Mouse (Mus musculus): ENCODE results near the gene Poln. TPM values are rescaled to one million over a fixed set of nuclear protein-coding genes. Genes with fewer than 3 reads are reported as not detected.

The Poln gene
- polyA plus RNA-seq, 1 experiment = not detected

DNA sequence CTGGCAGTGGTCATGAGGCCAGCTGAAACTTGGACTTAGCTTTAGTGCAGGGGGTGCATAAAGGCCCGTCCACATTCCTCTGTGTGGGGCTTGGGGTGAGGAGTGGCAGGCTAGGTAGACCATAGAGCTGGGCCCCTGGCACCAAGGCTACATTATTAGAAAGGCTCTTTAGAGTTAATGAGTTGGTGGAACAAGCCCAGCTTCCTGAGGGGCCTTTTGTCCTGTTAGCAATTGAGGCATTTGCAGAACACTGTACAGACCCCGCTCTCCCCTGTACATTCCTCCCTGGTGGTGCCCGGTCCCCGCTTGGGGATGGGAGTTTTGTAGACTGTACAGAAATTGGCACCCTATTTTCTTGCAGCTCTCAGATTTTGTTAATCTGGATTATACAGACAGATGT, 166.6 kb downstream of the Poln start:
- WGBS = 40% methylated on average over 4 of the region's 4 CpGs
- no peak for TF ChIP-seq CTCF (IDR thresholded peaks at IDR 0.05; ENCODE audit: insufficient read depth, low read depth, low read length)
- TF ChIP-seq POLR2A (IDR thresholded peaks at IDR 0.05; ENCODE audit: insufficient read depth, low read depth, low read length) = peak; percentile 16; the same call in 1 of the 2 replicates
- no peak overlapping the region for H3K27ac ChIP-seq (ENCODE audit: insufficient read depth, low read depth, low read length)
- peaks cover 70% of the 10 kb centered on the region for H3K4me1 ChIP-seq (ENCODE audit: control insufficient read depth, insufficient read depth, low read length)
- H3K4me3 ChIP-seq (ENCODE audit: insufficient read depth, low read depth, low read length) = no peak overlapping the region

DNA sequence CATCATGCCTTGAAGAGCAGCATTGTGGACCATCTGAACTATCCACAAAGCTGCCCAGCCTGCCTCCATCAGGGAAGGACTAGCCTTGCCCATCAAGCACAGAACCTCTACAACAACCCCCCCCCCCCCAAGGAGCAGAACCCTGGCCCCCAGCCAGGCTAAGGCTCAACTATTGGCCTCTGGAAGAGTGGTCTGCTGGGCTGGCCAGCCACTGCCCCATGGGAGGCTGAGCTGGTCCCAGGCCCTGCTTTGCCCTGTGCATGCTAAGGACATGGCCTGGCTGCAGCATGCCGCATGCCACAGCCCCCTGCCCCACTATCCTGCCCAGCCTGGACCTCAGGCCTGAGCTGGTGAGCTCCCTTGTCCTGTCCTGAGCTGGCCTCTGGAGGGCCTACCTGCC, 167.8 kb downstream of the Poln start:
- Histone ChIP-seq H3K27ac (ENCODE audit: insufficient read depth, low read depth, low read length) (no peak overlapping the region), H3K4me1 (ENCODE audit: control insufficient read depth, insufficient read depth, low read length) (peaks cover 67% of the 10 kb centered on the region), H3K4me3 (ENCODE audit: insufficient read depth, low read depth, low read length) (no peak overlapping the region)
- WGBS = 94% methylated on average over 1 of the region's 1 CpGs
- TF ChIP-seq POLR2A (IDR thresholded peaks at IDR 0.05; ENCODE audit: insufficient read depth, low read depth, low read length) = no peak
- no peak for TF ChIP-seq CTCF (IDR thresholded peaks at IDR 0.05; ENCODE audit: insufficient read depth, low read depth, low read length)

DNA sequence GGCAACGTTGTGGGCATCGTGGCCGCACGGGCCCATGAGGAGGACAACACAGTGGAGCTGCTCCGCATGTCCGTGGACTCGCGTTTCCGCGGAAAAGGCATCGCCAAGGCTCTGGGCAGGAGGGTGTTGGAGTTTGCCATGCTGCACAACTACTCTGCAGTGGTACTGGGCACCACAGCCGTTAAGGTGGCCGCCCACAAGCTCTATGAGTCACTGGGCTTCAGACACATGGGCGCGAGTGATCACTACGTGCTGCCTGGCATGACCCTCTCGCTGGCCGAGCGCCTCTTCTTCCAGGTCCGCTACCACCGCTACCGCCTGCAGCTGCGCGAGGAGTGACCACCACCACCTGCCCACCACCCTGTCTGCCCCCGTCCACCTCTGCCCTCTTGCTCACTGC, 168.4 kb downstream of the Poln start:
- WGBS = 82% methylated on average over 25 of the region's 25 CpGs
- TF ChIP-seq POLR2A (IDR thresholded peaks at IDR 0.05; ENCODE audit: insufficient read depth, low read depth, low read length) = no peak
- TF ChIP-seq CTCF (IDR thresholded peaks at IDR 0.05; ENCODE audit: insufficient read depth, low read depth, low read length) = no peak
- no peak overlapping the region for H3K27ac ChIP-seq (ENCODE audit: insufficient read depth, low read depth, low read length)
- H3K4me1 ChIP-seq (ENCODE audit: control insufficient read depth, insufficient read depth, low read length) = peaks cover 63% of the 10 kb centered on the region
- H3K4me3 ChIP-seq (ENCODE audit: insufficient read depth, low read depth, low read length) = no peak overlapping the region

DNA sequence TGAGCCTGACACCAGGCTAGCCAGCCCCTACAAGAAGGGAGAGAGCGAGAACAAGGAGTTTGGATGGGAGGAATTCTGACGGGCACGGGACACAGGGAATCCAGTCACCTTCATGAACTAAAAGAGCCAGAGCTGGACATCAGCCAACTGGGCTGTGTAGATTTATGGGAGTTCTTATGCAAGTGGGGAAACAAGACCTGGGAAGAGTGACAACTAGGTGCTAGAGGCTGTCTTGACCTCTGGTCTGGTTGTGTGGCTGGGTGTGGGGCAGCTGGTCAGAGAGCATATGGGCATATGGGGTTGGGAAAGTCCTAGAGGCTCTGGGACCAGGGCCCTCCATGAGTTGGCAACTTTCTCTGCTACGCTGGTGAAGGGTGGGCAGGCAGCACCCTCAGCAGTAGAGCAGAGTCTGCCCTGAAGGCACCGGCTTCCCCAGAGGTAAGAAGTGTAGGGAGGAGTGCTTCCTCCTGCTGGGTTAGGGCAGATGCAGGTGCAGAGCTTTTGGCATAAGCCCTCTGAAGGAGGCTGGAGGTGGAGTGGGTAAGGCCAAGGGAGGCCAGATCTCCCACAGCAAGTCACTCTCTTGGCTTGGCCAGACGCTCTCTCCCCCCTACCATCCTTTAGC, 169.7 kb downstream of the Poln start:
- TF ChIP-seq POLR2A (IDR thresholded peaks at IDR 0.05; ENCODE audit: insufficient read depth, low read depth, low read length) (no peak), CTCF (IDR thresholded peaks at IDR 0.05; ENCODE audit: insufficient read depth, low read depth, low read length) (no peak)
- Histone ChIP-seq H3K4me1 (ENCODE audit: control insufficient read depth, insufficient read depth, low read length) (peaks cover 69% of the 10 kb centered on the region), H3K4me3 (ENCODE audit: insufficient read depth, low read depth, low read length) (peak overlapping the region; percentile 86), H3K27ac (ENCODE audit: insufficient read depth, low read depth, low read length) (peak overlapping the region; percentile 90; the same call in 1 of the 2 replicates)
- WGBS = 40% methylated on average over 6 of the region's 6 CpGs

GRCm38 (mm10) chr5:33998505-33998877, 170.8 kb downstream of the Poln start:
- no peak for TF ChIP-seq POLR2A (IDR thresholded peaks at IDR 0.05; ENCODE audit: insufficient read depth, low read depth, low read length)
- TF ChIP-seq CTCF (IDR thresholded peaks at IDR 0.05; ENCODE audit: insufficient read depth, low read depth, low read length) = no peak
- Histone ChIP-seq H3K4me1 (ENCODE audit: control insufficient read depth, insufficient read depth, low read length) (peaks cover 62% of the 10 kb centered on the region), H3K27ac (ENCODE audit: insufficient read depth, low read depth, low read length) (peak overlapping the region; percentile 90; the same call in 1 of the 2 replicates), H3K4me3 (ENCODE audit: insufficient read depth, low read depth, low read length) (peak overlapping the region; percentile 86)
- WGBS = 50% methylated on average over 3 of the region's 3 CpGs

GRCm38 (mm10) chr5:33997829-33998504, 171.3 kb downstream of the Poln start:
- Histone ChIP-seq H3K4me1 (ENCODE audit: control insufficient read depth, insufficient read depth, low read length) (peaks cover 56% of the 10 kb centered on the region), H3K27ac (ENCODE audit: insufficient read depth, low read depth, low read length) (peak overlapping the region; percentile 90), H3K4me3 (ENCODE audit: insufficient read depth, low read depth, low read length) (peak overlapping the region; percentile 86)
- TF ChIP-seq CTCF (IDR thresholded peaks at IDR 0.05; ENCODE audit: insufficient read depth, low read depth, low read length) (no peak), POLR2A (IDR thresholded peaks at IDR 0.05; ENCODE audit: insufficient read depth, low read depth, low read length) (no peak)
- WGBS = 42% methylated on average over 20 of the region's 20 CpGs

- WGBS = 1% methylated on average over 79 of the region's 80 CpGs
- TF ChIP-seq POLR2A (IDR thresholded peaks at IDR 0.05; ENCODE audit: insufficient read depth, low read depth, low read length) = no peak
- peaks cover 49% of the 10 kb centered on the region for H3K4me1 ChIP-seq (ENCODE audit: control insufficient read depth, insufficient read depth, low read length)
- peak overlapping the region; percentile 90 for H3K27ac ChIP-seq (ENCODE audit: insufficient read depth, low read depth, low read length)
- H3K4me3 ChIP-seq (ENCODE audit: insufficient read depth, low read depth, low read length) = peak overlapping the region; percentile 86
Measured at GRCm38 (mm10) chr5:33997051-33997741, 172.1 kb downstream of the Poln start.

DNA sequence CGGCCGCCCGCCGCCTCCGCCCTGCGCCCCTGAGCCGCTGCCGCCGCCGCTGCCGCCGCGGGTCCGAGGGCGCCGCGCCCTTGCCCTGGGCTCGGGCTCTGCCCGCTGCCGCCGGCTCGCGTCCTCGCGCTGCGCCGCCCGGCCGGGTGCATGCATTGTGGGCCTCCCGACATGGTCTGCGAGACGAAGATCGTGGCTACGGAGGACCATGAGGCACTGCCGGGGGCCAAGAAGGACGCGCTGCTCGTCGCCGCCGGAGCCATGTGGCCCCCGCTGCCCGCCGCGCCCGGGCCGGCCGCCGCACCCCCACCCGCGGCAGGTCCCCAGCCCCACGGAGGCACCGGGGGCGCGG, 172.6 kb downstream of the Poln start:
- Histone ChIP-seq H3K4me3 (ENCODE audit: insufficient read depth, low read depth, low read length) (peak overlapping the region; percentile 86), H3K4me1 (ENCODE audit: control insufficient read depth, insufficient read depth, low read length) (peaks cover 46% of the 10 kb centered on the region), H3K27ac (ENCODE audit: insufficient read depth, low read depth, low read length) (peak overlapping the region; percentile 90)
- WGBS = 10% methylated on average over 54 of the region's 55 CpGs
- no peak for TF ChIP-seq POLR2A (IDR thresholded peaks at IDR 0.05; ENCODE audit: insufficient read depth, low read depth, low read length)
- no peak for TF ChIP-seq CTCF (IDR thresholded peaks at IDR 0.05; ENCODE audit: insufficient read depth, low read depth, low read length)
